Mouse (Mus musculus) embryonic stem cell, embryonic (primary cell): ENCODE data around the gene Pptc7.

ENCODE experiments used
- CTCF ChIA-PET, 4 experiments: fragments of 300-600 bp in 2 of 4; fragments of 350-600 bp in 2 of 4; sonication (Branson Sonifier 250); formaldehyde crosslinking; loops; one replicate each; lab custom pipeline; 2022; ENCODE audit warnings: inconsistent platforms in 2 of 4; lab: Charles Lee
- POLR2A ChIA-PET, 4 experiments: fragments of 300-600 bp in 2 of 4; fragments of 350-600 bp in 2 of 4; sonication (Branson Sonifier 250); formaldehyde crosslinking; loops; one replicate each; lab custom pipeline; 2022; ENCODE audit warnings: antibody characterized with exemption in 4 of 4, inconsistent platforms in 1 of 4; lab: Charles Lee

Pptc7 gene

GRCm38 (mm10) chr5:122372878-122373277 is 88.7 kb downstream of the Pptc7 start:
- POLR2A ChIA-PET: interaction anchor here in 3 of 4 experiments (0.6 to 2.1 kb wide), 25 partner anchors 11 to 421 kb away, joined by 3 to 22 read pairs (median 4); partner anchors contain the start of genes Rad9b (in 3 of the 3), Vps29 (in 2 of the 3) and Tctn1 (in 1 of the 3)
- CTCF ChIA-PET: interaction anchor here in 3 of 4 experiments (0.6 to 1.3 kb wide), 7 partner anchors 19 to 182 kb away, joined by 3 to 4 read pairs (median 3); partner anchors contain the start of gene Rad9b (in 1 of the 3)
